Mouse (Mus musculus) embryonic facial prominence, embryonic 10.5 days (tissue): ENCODE measurements at regions not wholly inside any gene's neighbourhood (a gene's known extent, or its start where the extent isn't known, plus 50 kb on each side); places are given as distances from the start of the nearest gene placed in this dataset.
A peak's percentile ranks its signal among the peaks of the same experiment; 100 is the strongest.
"Not testable (repeated sequence)": the region's sequence is repeated elsewhere in the genome, so short reads cannot be mapped to it uniquely, and the experiment has no call there.

Experiments
- DNase-seq: peaks from one replicate; pipeline ENCODE4 v3.0.0-alpha.2; 2017; ENCODE audit warnings: low spot score
- H3K27ac ChIP-seq: fragments of 300-500 bp; sonication (generic); replicated peaks from 2 replicates; pipeline ENCODE4 v1.5.1; 2016; ENCODE audit warnings: mild to moderate bottlenecking
- H3K27me3 ChIP-seq: fragments of 300-500 bp; sonication (generic); replicated peaks from 2 replicates; pipeline ENCODE4 v1.6.1; 2016; ENCODE audit warnings: low read depth, mild to moderate bottlenecking; ENCODE audit not compliant: poor library complexity, severe bottlenecking
- H3K36me3 ChIP-seq: fragments of 300-500 bp; sonication (generic); replicated peaks from 2 replicates; pipeline ENCODE4 v1.6.1; 2016; ENCODE audit warnings: mild to moderate bottlenecking, moderate library complexity
- H3K4me1 ChIP-seq: fragments of 300-500 bp; sonication (generic); 2 replicates; pipeline ENCODE4 v1.6.1; 2016
- H3K4me3 ChIP-seq: fragments of 300-500 bp; sonication (generic); 2 replicates; pipeline ENCODE4 v1.5.1; 2016; ENCODE audit warnings: mild to moderate bottlenecking, moderate library complexity
- H3K9me3 ChIP-seq: fragments of 300-500 bp; sonication (generic); 2 replicates; pipeline ENCODE4 v1.6.1; 2016; ENCODE audit warnings: mild to moderate bottlenecking
- WGBS: fragments of 180-500 bp; shearing (Covaris S2); methylation state at CpG from one replicate; pipeline ENCODE4 v1.1.7; 2016; 5-methylcytosine and 5-hydroxymethylcytosine counted together

DNA sequence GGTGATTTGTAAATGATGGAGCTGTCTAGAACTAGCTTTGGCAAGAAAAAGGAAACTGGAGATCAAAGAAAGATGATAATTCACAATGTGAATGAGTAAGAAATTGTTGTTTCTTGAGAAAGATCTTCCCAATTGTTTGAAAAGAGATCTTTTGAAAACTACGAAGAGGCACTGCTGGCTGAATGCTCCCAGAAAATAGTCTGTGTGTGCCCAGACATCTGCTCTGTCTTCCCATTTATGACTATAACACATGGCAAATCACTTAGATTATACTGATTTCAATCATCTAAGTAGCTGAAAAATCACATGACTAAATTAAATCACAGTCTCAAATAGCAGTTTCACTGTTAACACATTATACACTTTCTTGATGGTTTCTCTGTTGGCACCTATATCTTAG lies 434.2 kb upstream of the Sema6d start:
- 93% methylated on average over 1 of the region's 1 CpGs for WGBS
- DNase-seq, result no peak
- H3K27ac ChIP-seq, result no peak overlapping the region

DNA sequence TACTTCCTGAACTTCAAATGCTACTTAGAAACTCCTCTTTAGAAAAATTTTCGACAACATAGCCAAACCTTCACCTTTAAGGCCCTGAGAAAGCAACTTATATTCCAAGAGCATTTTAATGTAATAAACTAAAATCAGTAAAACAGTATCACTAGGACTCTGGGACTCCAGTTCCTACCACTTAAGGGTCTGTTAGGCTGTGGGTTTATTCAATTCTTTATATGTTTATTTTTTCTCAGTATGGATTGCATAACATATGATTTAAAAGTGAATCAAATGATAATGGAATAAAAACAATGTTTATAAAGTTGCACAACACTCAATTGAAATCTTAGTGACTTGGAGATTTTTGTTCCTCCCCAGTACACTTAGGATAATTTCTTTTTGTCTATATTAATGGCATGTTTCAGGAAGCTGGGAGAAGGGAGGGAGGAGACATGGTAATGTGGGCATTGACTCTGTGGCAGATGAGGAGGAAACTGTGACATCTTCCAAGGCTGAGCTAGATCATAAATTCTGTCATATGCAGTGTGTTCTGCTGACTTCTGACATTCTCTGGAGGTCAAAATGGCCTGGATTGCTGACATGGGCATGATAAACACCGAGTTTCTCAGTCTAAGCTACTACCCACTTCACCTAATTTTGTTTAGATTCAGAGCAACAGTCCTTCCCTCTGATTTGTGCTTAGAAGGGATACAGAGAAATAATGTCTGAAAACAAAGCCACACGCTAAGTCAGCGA lies 401.3 kb upstream of the Sema6d start:
- Histone ChIP-seq H3K9me3 (no peaks in the 10 kb centered on the region), H3K27me3 (no peaks in the 10 kb centered on the region), H3K4me1 (no peaks in the 10 kb centered on the region), H3K27ac (no peak overlapping the region), H3K36me3 (no peaks in the 10 kb centered on the region), H3K4me3 (no peak overlapping the region)
- no peak for DNase-seq
- 79% methylated on average over 4 of the region's 4 CpGs for WGBS

More for the DNA sequence above, 434.2 kb upstream of the Sema6d start:
- H3K27me3 ChIP-seq, result no peaks in the 10 kb centered on the region
- H3K4me1 ChIP-seq, result no peaks in the 10 kb centered on the region
- no peak overlapping the region for H3K4me3 ChIP-seq
- no peaks in the 10 kb centered on the region for H3K36me3 ChIP-seq
- no peaks in the 10 kb centered on the region for H3K9me3 ChIP-seq

DNA sequence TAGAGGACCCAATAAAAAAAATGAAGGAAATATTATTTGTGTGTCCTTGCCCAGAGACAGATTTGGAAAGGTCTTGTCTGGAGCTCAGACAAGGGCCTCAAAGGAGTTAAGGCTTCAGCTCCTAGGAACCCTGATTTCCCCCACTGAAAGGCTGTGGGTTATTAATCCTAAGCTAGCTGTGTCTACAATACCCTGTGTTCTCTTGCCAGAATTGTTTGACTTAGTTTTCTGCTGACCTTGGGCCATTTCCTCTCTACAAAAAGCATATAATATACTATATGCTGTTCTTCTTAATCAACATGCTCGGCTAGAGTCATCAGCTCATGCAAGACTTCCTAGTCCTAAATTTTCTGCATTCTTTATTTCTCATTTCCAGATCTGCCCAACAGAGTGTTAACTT lies 400.0 kb upstream of the Sema6d start:
- H3K4me1 ChIP-seq, result no peaks in the 10 kb centered on the region
- H3K36me3 ChIP-seq, result no peaks in the 10 kb centered on the region
- 83% methylated on average over 1 of the region's 1 CpGs for WGBS
- H3K27ac ChIP-seq, result no peak overlapping the region
- no peaks in the 10 kb centered on the region for H3K9me3 ChIP-seq
- no peak overlapping the region for H3K4me3 ChIP-seq
- no peaks in the 10 kb centered on the region for H3K27me3 ChIP-seq
- DNase-seq, result no peak

DNA sequence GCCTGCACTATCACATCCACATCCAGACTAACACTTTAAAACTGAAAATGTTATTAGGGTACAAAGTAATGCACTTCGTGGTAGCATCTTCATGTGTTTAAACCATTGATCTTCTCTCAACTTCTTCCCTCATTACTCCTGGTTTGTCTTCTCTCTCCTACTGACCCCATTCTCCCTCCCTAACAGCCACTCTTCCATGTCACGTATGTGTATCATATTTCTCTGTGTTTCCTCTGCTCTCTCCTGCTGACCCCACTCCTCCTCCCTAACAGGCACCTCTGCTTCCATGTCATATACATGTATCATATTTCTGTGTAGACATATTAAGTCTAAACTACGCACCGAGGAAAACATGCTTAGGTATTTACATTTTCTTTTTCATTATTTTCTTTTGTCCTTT lies 350.1 kb upstream of the Sema6d start:
- Histone ChIP-seq H3K4me3 (no peak overlapping the region), H3K27ac (no peak overlapping the region), H3K9me3 (no peaks in the 10 kb centered on the region), H3K36me3 (no peaks in the 10 kb centered on the region), H3K27me3 (no peaks in the 10 kb centered on the region), H3K4me1 (no peaks in the 10 kb centered on the region)
- WGBS, result 84% methylated on average over 4 of the region's 4 CpGs
- no peak for DNase-seq

DNA sequence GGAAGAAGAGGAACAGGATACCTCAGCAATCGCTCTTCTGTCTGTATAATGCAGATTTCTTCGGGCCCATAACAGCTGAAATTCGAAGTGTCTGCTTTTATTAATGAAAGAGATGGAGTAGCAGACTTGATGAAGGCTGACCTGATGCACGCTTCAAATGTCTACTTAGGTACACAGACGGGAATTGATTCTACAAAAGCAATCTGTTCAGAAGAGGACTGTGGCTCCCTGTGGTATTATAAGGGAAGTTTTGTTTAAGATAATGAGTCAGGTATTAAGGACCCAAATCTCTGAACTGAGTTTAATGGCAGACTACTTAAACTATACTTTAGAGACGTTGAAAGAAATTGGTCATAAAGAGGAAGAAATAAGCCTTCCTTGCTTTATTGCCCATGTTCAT lies 349.2 kb upstream of the Sema6d start:
- Histone ChIP-seq H3K27me3 (no peaks in the 10 kb centered on the region), H3K4me3 (no peak overlapping the region), H3K4me1 (no peaks in the 10 kb centered on the region), H3K9me3 (no peaks in the 10 kb centered on the region), H3K27ac (no peak overlapping the region), H3K36me3 (no peaks in the 10 kb centered on the region)
- 86% methylated on average over 6 of the region's 6 CpGs for WGBS
- DNase-seq, result no peak

DNA sequence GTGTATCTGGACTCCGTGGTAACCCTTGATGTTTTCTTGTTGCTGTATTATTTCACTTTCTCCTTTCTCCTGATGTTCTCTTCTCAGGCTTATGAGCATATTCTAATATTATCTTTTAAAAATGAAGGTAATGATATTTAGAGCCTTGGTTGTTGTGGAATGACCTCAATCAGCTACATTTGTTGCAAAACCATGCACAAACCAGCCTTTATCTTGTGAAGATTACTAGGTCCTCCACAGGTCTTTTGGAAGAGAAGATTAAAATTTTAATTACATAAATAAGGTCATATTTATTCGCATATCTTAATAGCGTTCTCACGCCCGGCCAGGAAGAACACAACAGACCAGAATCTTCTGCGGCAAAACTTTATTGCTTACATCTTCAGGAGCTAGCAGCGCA lies 335.5 kb upstream of the Sema6d start:
- Histone ChIP-seq H3K27ac (no peak overlapping the region; the same call in 1 of the 2 replicates), H3K36me3 (no peaks in the 10 kb centered on the region), H3K4me1 (no peaks in the 10 kb centered on the region), H3K27me3 (no peaks in the 10 kb centered on the region), H3K9me3 (no peaks in the 10 kb centered on the region), H3K4me3 (peak overlapping the region; percentile 41)
- WGBS, result 73% methylated on average over 7 of the region's 7 CpGs
- DNase-seq, result no peak

DNA sequence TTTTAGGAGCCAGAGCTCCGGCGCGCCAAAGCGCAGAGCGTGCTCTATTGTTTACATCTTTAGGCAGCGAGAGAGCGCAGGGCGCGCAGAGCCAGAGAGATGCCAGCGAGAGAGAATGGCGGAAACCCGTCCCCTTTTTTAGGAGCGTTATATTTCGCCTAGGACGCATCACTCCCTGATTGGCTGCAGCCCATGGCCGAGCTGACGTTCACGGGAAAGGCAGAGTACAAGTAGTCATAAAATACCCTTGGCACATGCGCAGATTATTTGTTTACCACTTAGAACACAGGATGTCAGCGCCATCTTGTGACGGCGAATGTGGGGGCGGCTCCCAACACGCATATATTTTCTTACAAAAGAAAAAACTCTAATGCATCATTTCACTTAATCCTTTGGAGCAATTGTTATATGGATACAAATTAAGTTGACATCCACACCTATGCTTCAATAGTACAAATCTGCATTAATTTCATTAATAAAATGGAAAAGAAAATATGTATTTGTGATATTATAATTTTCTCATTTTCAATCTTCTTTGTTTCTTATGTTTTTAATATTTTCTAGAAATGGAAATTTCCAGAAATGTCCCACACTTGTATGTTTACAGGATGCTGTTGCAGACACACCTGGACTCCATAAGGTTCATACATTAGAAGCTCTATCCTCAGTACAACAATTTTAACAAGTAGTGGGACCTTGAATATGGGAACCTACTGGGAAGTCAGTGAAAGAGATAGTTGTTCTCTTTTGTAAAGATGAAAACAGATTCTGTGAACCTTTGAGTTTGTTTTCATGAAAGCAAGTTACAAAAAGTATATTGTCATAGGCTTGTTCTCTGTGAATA lies 334.9 kb upstream of the Sema6d start:
- WGBS, result 44% methylated on average over 19 of the region's 24 CpGs
- not testable (repeated sequence) for H3K4me1 ChIP-seq, H3K36me3 ChIP-seq, H3K9me3 ChIP-seq, H3K27me3 ChIP-seq, H3K27ac ChIP-seq, DNase-seq
- H3K4me3 ChIP-seq, result peak overlapping the region; percentile 41

DNA sequence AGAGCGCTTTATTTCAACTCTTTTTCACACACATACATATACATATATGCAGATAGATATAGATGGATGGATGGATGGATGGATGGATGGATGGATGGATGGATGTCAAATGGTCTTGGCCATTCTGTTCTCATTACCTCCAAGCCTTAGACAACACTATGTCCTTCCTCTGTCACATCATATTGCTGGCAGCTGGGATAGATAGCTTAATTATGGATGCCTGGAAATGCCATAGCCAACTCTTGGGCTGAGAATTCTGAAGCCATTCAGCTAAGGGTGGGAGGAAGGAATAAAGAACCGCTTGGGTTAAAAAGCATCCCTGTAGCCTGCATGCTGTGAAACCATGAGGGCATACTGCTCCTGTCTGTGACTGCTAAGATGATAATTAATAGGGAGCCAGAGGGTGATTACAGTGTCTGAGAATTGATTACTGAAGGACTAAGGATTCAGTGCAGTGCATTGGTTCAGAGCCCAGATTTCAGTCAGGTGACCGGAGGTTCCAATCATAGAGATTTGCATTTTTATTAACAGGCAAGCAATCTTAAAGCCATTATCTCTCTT lies 290.5 kb upstream of the Sema6d start:
- Histone ChIP-seq H3K27me3 (no peaks in the 10 kb centered on the region), H3K4me3 (no peak overlapping the region), H3K4me1 (no peaks in the 10 kb centered on the region), H3K9me3 (no peaks in the 10 kb centered on the region), H3K36me3 (no peaks in the 10 kb centered on the region), H3K27ac (no peak overlapping the region)
- WGBS, result 86% methylated on average over 3 of the region's 3 CpGs
- no peak for DNase-seq

DNA sequence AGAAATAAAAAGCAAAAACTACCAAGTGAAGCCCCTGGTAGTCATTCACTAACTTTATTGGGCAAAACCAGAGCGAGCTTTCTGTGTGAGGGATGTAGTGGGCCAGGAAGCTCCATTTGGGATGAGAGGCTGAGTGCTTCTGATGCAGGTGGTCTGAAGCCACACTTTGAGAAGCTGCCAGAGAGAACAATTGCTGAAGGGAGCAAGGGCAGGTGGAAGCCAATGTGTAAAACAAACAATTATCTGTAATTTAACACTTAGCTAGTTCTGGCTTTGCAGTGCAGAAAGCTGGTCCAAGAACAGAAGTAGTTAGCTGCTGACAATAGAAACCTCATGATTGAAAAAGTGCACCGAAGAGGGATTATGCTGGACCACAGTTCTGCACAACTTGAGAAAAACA lies 284.1 kb upstream of the Sema6d start:
- no peak for DNase-seq
- Histone ChIP-seq H3K4me1 (no peaks in the 10 kb centered on the region), H3K4me3 (no peak overlapping the region), H3K9me3 (no peaks in the 10 kb centered on the region), H3K36me3 (no peaks in the 10 kb centered on the region), H3K27me3 (no peaks in the 10 kb centered on the region), H3K27ac (no peak overlapping the region)
- 84% methylated on average over 2 of the region's 2 CpGs for WGBS

DNA sequence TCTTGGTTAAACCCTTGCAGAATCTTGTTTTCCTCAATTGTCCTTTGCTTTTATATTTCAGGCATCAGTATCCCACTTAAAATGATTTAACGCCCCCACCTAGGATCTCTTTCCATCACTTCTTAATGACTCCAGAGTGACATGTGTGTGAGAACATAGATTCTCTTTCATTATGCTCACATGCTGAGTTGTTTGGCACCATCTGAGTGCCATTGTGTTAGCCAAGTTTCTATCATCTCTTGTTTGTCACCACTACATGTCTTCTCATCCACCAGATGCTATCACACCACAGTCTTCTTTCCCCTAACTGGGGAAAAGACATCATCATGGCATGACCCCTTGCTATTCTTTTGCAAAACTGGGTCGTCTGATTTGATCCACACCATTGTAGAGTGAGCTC lies 283.4 kb upstream of the Sema6d start:
- DNase-seq, result no peak
- Histone ChIP-seq H3K27ac (no peak overlapping the region), H3K27me3 (no peaks in the 10 kb centered on the region), H3K9me3 (no peaks in the 10 kb centered on the region), H3K4me1 (no peaks in the 10 kb centered on the region), H3K4me3 (no peak overlapping the region), H3K36me3 (no peaks in the 10 kb centered on the region)
- WGBS, result 81% methylated on average over 2 of the region's 2 CpGs

DNA sequence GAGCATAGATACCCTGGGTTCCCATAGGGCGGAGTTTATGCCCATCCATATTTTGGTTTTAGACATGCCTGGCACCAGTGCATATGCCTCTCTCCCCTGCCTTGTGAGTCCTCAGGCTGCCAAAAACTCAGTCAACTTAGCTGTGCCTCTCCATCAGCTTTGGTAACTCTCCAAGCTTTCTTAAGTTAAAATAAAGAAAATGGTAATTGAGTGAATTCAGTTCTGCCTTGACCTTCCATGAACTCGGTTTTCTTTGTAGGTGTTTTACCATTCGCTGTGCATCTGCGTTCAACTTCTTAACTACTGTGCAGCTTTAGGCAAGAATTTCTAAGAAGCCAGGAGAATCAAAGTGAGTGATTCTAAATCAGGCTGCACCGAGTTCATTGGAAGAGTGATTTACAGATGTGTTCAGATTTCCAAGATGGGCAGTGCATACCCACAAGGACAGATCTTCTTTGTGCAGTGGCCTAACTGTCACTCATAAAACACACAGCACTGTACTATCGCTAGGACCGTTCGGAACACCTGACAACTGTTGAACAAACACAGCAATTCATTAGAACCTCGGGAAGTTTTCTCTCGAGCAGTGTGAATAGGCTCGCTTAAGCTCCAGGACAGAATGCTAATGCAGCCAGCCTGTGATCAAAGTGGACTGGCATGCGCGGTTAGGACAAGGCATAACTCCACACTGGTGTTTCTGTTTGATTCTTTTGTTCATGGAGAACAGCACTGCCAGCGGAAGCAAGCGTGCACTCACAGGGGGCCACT lies 276.4 kb upstream of the Sema6d start:
- Histone ChIP-seq H3K27ac (no peak overlapping the region), H3K36me3 (no peaks in the 10 kb centered on the region), H3K9me3 (no peaks in the 10 kb centered on the region), H3K4me1 (peaks cover 12% of the 10 kb centered on the region), H3K4me3 (no peak overlapping the region), H3K27me3 (no peaks in the 10 kb centered on the region)
- 65% methylated on average over 15 of the region's 15 CpGs for WGBS
- peak; percentile 22 for DNase-seq

DNA sequence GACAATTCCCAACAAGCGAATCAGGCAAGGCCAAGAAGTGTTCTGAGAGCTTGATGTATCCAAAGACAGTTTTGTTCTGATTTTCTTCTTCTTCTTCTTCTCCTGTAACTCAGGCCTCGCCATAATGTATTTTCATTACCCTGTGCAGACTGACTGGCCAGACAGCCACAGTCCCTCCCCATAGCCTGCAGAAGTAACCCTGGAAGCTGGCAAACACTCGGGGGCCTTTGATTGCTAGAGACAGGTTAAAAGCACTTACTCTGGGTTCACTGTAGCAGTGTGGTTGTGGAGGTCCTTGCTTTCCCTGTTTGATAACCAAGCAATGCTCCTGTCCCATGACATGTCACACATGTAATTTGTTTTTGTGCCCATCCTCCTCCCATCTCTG lies 275.8 kb upstream of the Sema6d start:
- H3K4me1 ChIP-seq, result peaks cover 12% of the 10 kb centered on the region

More for the DNA sequence above, 275.8 kb upstream of the Sema6d start:
- Histone ChIP-seq H3K36me3 (no peaks in the 10 kb centered on the region), H3K27me3 (no peaks in the 10 kb centered on the region), H3K4me3 (no peak overlapping the region), H3K27ac (no peak overlapping the region), H3K9me3 (no peaks in the 10 kb centered on the region)
- WGBS, result 50% methylated on average over 3 of the region's 3 CpGs
- no peak for DNase-seq
